Mouse (Mus musculus) heart, adult 2 months (tissue): ENCODE results near the gene LTO1.

ENCODE experiments used
- CTCF ChIP-seq: fragments of 200-600 bp; IDR thresholded peaks from 2 replicates; pipeline ENCODE4 v1.8.1; 2022; ENCODE audit warnings: antibody characterized with exemption, mild to moderate bottlenecking, moderate library complexity
- EP300 ChIP-seq: fragments of 200-500 bp; IDR thresholded peaks from 2 replicates; pipeline ENCODE4 v1.6.1; 2011; ENCODE audit warnings: low read depth, low read length, control low read depth; ENCODE audit not compliant: insufficient read depth
- POLR2A ChIP-seq: fragments of 200-500 bp; IDR thresholded peaks from 2 replicates; pipeline ENCODE4 v1.6.1; 2011; ENCODE audit warnings: mild to moderate bottlenecking, low read depth, low read length, control low read depth; ENCODE audit not compliant: insufficient read depth

DNA sequence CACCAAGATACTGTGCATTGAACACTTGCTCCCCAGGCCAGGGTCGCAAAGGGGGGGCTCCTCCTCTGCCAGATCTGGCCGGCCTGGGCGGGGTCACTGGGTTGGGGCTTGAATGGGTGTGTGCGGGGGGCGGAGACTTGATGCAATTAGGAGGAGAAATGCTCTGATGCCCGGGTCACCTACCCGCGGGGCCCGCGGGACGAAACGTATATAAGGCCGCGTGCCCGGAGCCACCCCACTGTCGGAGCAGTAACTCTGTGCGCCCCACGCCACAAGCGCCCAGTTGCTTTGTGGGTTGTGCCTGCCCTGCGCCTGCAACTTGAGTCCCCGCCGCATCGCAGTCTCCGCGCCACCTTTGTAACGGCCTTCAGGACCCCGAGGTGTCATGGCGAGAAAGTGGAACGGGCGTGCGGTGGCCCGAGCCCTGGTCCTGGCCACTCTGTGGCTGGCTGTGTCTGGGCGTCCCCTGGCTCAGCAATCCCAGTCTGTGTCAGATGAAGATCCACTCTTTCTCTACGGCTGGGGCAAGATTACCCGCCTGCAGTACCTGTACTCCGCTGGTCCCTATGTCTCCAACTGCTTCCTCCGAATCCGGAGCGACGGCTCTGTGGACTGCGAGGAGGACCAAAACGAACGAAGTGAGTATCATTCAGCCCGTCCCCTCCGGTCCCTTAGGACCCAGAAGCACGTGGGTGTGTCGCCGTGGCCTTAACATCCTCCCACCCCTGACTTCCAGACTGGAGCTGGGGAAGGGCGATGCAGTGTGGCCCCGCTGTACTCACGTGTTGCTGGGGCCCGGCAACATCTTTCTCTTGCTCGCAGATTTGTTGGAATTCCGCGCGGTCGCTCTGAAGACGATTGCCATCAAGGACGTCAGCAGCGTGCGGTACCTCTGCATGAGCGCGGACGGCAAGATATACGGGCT, 18.3 kb upstream of the LTO1 start, which contains the start of gene Fgf15:
- TF ChIP-seq POLR2A (no peak), CTCF (no peak), EP300 (no peak)
